Mouse (Mus musculus) urinary bladder, adult 2 months (tissue): Measurements from ENCODE around the gene Spo11. TPM values are rescaled to one million over a fixed set of nuclear protein-coding genes. Genes with fewer than 3 reads are reported as not detected.

ENCODE experiments used
- DNase-seq: peaks from one replicate; pipeline ENCODE4 v3.0.0; 2022; ENCODE audit warnings: low spot score
- polyA plus RNA-seq: library from polyadenylated mRNA; depleted of rRNA; stranded (reverse); fragments of >200 nt; gene quantifications from 2 replicates; pipeline ENCODE4 v1.2.3, GENCODE M21; 2012; rRNA removed

The Spo11 gene
- polyA plus RNA-seq, 1 experiment = 0.61 TPM

- DNase-seq = peak; percentile 25
These were observed 53.3 kb downstream of the Spo11 start for GRCm38 (mm10) chr2:173030591-173031338.

GRCm38 (mm10) chr2:173033531-173033930 lies 56.0 kb downstream of the Spo11 start:
- no peak for DNase-seq

- DNase-seq = no peak
These were observed 57.5 kb downstream of the Spo11 start for GRCm38 (mm10) chr2:173034998-173035397.

GRCm38 (mm10) chr2:173035653-173036052 lies 58.2 kb downstream of the Spo11 start:
- no peak for DNase-seq

- no peak for DNase-seq
These were observed 58.6 kb downstream of the Spo11 start for GRCm38 (mm10) chr2:173036055-173036454.

GRCm38 (mm10) chr2:173036611-173037010 lies 59.1 kb downstream of the Spo11 start:
- DNase-seq = no peak

- no peak for DNase-seq
These were observed 59.8 kb downstream of the Spo11 start for GRCm38 (mm10) chr2:173037347-173037746.

GRCm38 (mm10) chr2:173037827-173038607 lies 60.5 kb downstream of the Spo11 start:
- DNase-seq = no peak

GRCm38 (mm10) chr2:173039041-173039440 lies 61.5 kb downstream of the Spo11 start:
- DNase-seq = no peak

- DNase-seq = no peak
These were observed 63.3 kb downstream of the Spo11 start for GRCm38 (mm10) chr2:173040803-173041202.

GRCm38 (mm10) chr2:173041242-173041641 lies 63.7 kb downstream of the Spo11 start:
- no peak for DNase-seq

GRCm38 (mm10) chr2:173041893-173042292 lies 64.4 kb downstream of the Spo11 start:
- no peak for DNase-seq

GRCm38 (mm10) chr2:173042504-173043162 lies 65.1 kb downstream of the Spo11 start:
- no peak for DNase-seq

Other genes starting within 250 kb of the Spo11 start
- 33.2 and 35.4 TPM in 2 replicates for gene Bmp7, start 37.4 kb upstream of the Spo11 start, polyA plus RNA-seq
- gene Rae1, start 22.4 kb downstream of the Spo11 start, polyA plus RNA-seq = 51.7 and 64.4 TPM in 2 replicates
- 72.9 and 109 TPM in 2 replicates for gene Rbm38, start 42.8 kb downstream of the Spo11 start, polyA plus RNA-seq
- gene Ctcfl, start 141.8 kb downstream of the Spo11 start, polyA plus RNA-seq = not detected in 2 replicates
- gene Pck1, start 175.3 kb downstream of the Spo11 start, polyA plus RNA-seq = 5.4 and 5.9 TPM in 2 replicates
- 11.3 and 15.7 TPM in 2 replicates for gene Zbp1, start 241.2 kb downstream of the Spo11 start, polyA plus RNA-seq